Mouse (Mus musculus) layer of hippocampus, adult 9-11 months (tissue): ENCODE data around the gene Tac1.
"Not testable (repeated sequence)": the region's sequence is repeated elsewhere in the genome, so short reads cannot be mapped to it uniquely, and the experiment has no call there.

ENCODE experiments used
- DNase-seq: peaks from one replicate; pipeline ENCODE4 v3.0.0; 2022

The Tac1 gene

DNA sequence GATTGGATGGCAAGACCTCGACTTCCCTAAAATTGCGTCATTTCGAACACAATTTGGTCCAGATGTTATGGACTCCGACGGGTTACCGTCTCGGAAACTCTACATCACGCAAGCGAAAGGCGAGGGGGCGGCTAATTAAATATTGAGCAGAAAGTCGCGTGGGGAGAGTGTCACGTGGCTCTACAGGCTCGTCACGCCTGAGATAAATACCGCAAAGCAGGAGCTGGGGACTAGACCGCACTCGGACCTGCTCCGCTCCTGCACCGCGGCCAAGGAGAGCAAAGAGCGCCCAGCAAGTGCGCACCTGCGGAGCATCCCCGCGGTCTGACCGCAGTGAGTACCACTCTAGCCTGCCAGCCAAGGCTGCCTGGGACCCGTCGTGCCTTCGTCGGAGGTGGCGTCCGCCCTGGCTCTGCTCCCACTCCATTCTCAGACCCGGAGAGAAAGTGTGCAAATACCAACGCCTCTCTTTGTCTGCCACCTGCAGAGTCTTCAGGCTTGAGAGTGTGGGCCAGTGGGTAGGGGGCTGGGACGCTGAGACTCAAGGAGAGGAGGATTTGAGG, at the start of gene Tac1:
Gene Tac1 (plus strand): TSS at position 51 of the 563 bp plus-strand sequence.
- DNase-seq, result no peak

DNA sequence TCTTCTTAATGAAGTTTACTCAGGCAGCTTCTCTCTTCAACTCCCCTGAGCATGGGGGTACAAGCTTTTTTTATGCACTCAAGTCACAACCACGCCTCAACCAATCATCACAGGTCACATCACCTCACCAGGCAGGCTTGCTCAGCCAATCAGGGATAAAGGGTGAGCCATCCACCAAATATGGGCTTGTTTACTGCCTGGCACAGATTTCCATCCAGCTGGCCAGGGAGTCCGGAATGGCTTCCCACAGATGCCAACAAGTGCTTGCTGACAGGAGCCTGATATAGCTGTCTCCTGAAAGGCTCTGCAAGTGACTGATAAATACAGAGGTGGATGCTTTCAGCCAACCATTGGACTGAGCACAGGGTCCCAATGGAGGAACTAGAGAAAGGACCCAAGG, 11.2 kb upstream of the Tac1 start:
- DNase-seq, result not testable (repeated sequence)

DNA sequence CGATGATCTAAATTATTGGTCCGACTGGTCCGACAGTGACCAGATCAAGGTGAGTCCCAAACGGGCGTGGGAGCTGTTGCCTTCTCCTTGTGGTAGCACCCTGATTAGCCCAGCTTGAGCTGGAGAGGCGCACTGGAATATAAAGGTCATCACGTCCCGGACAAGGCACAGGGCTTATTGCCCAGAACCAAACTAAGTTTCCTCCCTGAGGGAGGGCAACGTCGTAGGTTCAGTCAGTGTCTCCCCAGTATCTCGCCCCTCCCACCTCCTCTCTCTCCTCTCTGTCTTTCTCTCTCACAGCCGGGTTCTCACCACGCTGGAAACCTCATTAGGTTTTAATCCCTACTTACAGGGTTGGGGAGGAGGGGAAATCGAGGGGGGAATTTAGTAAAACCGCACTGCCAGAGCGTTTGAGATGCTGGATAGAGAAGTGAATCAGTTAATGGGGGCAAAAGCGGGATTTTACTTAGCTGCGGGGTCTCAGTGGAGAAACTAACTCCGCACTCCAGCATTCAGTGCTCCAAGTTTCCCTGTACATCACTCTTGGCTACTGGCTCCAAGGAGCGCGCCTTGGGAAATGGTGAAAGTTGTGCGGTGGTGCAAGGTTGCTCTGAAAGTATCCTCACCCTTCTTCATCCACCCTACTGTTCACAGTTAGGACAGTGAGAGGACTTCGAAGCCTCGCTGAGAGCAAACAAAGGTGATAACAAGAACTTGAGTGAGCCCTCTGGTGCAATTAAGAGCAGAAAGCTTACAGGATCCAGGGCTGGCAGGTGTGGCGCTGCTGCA, 1.2 kb downstream of the Tac1 start:
- DNase-seq, result no peak

DNA sequence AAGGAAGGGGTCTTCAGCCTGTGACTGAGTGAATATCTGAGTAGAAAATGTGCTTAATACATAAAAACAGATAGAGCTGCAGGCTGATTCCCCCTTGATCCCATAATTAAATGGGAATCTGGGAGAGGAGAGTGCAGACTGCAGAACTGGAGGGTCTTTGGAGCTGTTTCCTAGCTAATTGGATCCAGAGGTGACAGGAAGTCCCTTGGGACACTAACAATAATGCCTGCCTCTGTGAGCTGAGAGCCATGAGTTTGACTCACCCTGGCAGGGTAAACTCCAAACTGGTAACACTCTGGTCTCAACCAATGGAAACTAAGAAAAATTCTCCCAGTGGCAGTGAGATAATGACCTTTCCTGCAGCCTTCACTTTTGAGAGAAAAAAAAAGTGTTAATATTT, 3.5 kb downstream of the Tac1 start:
- DNase-seq, result no peak

DNA sequence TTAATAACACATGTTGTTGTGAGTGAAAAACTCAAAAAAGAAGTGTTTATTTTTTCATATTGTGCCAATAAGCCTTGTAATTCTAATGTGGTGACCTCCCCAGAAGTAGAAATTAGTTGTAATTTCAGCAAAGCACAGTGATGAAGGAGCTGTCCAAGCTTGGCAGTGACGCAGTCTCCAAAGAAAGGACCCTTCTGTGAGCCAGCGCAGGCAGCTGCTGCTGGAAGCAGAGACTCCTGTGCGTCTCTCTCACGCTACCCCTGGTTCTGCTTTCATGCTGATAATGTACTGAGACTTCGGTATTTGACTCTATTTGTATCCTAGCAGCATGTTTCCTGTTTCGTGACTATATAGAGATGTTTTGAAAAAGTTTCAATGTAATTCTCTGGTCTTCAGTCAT, 7.8 kb downstream of the Tac1 start:
- DNase-seq, result no peak

DNA sequence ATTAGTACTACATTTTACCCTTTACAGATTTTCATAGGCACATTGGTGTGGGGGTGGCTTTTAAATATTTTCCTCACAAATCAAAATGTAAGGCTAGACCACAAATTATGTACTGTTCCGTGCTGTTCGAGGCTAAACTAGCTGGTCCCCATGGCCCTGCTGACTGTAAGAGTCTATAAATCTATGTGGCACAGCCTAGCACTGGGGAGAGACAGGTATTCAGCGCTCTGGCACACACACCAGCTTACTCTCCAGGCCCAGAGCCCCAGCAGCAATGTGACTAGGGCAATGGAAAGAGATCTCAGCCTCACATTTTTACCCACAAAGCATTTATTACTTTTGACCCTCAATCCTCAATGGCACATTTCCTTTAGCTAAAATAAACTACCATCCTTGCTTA, 9.9 kb downstream of the Tac1 start:
- DNase-seq, result no peak

DNA sequence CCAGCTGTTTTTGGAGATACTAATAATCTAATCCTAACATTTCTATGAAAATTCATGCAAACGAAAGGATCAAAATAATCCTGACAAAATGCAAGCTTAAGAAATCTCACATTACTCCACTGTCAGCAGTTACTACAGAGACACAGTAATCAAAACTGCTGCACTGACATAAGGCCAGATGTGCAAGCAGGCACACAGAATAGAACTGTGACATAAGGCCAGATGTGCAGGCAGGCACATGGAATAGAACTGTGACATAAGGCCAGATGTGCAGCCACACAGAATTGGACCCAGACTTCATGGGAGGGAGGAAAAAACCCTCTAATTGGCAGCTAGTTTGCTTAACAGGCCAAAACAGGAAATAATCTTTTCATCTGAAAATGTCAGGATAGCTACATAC, 16.5 kb downstream of the Tac1 start:
- DNase-seq, result no peak

DNA sequence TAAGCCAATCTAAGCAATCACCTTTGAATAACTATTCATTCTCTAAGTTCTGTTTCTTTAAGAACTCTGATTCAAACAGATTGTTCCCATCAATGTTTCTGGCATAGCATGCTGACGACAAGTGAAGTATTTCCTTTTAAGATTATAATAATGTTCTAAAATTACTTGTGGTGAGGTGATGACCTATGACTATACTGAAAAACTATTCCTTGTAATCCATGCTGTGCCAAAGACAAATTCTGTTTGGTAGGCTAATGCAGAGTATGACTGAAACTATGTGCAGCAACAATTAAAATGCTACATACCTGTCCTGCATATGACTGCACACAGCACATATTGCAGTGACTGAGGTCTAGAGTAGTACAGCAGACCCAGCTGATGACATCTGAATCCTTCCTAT, 23.4 kb downstream of the Tac1 start:
- no peak for DNase-seq

DNA sequence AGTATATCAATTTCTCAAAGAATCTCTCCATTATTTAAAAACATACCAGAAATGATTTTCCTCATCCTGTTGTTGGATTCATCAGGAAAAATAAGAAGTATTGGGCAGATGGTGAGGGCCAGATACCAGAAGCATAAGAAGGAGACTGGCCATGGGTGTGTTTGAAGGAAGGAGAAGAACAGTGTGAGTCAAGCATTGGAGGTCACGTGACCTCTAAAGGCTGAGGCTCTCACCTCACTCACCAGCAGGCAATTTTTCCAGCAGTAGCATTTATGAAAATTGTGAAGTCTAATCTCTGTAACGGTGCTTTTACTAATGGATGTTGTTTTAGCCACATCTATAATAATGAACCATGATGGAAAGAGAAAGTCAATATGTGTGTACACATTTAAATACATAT, 39.8 kb downstream of the Tac1 start:
- no peak for DNase-seq

DNA sequence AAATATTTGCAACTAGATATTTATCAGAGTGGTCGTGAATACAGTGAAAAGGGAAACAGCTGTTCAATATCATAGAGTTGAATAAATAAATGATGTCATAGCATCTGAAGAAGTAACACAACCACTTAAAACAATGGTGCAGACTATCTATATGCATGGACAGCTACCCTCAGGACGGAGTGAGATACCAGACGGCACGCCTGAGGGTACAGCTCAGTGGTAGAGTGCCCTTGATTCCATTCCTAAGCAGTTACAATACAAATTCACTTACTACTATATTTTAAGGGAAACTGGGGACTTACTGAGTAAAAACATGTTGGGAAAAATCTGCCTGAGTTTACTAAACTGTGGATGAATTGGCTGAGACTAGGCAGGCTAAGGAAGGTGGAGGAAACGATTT, 43.7 kb downstream of the Tac1 start:
- no peak for DNase-seq

DNA sequence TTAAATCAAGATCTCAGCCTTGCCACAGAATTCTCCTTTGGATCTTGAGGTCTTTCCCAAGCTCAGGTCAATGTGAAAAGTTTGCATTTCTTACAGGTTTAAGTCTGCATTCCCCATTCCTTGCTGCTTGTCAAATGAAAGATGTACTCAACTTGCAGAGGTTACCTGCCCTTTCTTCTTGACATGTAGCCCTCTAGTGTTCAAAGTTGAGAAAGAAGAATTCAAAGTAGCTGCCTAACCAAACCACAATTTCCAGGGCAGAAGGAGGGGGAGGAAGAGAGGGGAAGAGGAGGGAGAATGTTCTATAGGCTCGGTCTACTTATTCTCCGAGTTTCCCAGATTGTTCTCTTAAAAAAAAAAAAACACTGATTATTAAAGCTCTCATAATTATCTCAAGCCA, 45.5 kb downstream of the Tac1 start:
- DNase-seq, result no peak

DNA sequence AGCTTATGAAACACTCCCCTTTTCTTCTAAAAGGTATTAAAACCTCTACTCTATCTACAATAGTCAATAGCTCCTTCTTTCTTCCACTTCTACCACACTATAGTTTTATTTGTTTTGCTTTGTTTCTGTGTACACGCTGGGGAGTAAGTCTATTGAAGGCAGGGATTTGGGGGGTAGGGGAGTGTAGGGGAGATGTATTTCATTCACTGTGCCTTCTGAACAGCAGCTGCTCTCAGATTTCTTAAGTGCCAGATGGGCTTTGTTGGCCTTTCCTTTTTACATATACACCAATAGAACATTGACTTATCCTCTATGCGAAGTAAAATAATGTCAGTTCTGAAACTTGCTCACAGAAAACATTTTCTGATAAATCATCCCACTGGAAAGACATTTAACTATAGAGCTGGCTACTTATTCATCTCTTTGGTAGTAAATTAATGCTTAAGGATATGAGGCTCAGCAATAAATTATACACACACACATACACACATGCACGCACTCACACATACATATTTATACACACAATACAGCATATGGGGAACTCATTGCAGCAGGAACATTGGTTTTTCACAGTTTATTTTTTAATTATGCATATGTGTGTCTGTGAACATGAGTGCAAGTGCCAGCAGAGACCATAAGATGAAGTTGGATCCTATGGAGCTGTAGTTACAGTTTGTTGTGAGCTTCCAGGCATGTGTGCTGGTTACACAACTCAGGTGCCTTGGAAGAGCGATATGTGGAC, 46.8 kb downstream of the Tac1 start:
- no peak for DNase-seq

DNA sequence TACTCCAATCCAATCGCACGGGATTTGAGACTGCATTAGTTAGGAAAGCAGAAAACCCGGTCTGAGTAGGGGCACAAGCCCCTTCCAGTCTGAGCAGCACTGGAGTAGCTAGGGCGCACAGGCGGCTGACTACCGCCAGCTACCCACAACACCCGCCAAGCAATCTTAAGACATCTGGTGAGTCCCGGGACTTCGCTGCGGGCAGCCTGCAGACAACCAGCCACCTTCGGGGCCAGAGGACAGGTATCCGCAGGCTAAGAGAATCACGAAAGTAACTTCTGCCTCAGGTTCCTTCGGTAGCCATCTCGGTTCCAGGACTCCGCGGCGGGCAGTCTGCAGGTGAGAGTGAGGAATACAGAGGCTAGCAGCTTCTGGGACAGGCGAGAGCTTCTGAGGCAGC, 59.0 kb downstream of the Tac1 start:
- not testable (repeated sequence) for DNase-seq
